Mouse (Mus musculus): ENCODE measurements at regions not wholly inside any gene's neighbourhood (a gene's known extent, or its start where the extent isn't known, plus 50 kb on each side); places are given as distances from the start of the nearest gene placed in this dataset.

GRCm38 (mm10) chr1:169071366-169071765, 459.9 kb downstream of the Nuf2 start:
- no peaks in the 10 kb centered on the region for H3K36me3 ChIP-seq (ENCODE audit: control insufficient read depth, insufficient read depth)
- H3K79me2 ChIP-seq (ENCODE audit: control insufficient read depth, insufficient read depth) = no peaks in the 10 kb centered on the region
- H3K27me3 ChIP-seq (ENCODE audit: control insufficient read depth, insufficient read depth, insufficient read length) = no peaks in the 10 kb centered on the region
- no peak for TF ChIP-seq CTCF (IDR thresholded peaks at IDR 0.05; ENCODE audit: control insufficient read depth, insufficient read depth, insufficient read length)
- no peak for TF ChIP-seq MYOD1 (IDR thresholded peaks at IDR 0.05; ENCODE audit: control insufficient read depth, insufficient read length, low read depth)
- no peak for TF ChIP-seq MAX (IDR thresholded peaks at IDR 0.05)
- no peak for TF ChIP-seq MYOG (IDR thresholded peaks at IDR 0.05; ENCODE audit: control insufficient read depth, extremely low read depth, insufficient read length)
- TF ChIP-seq CEBPB (IDR thresholded peaks at IDR 0.05; ENCODE audit: low read depth) = no peak
- TF ChIP-seq FOSL1 (IDR thresholded peaks at IDR 0.05; ENCODE audit: insufficient read depth, low read length, poor library complexity, severe bottlenecking) = no peak
- TF ChIP-seq USF1 (IDR thresholded peaks at IDR 0.05; ENCODE audit: low read depth) = no peak
- no peak overlapping the region for H3ac ChIP-seq (ENCODE audit: control insufficient read depth, insufficient read length, low read depth)
- H3K4me3 ChIP-seq (ENCODE audit: insufficient read depth, poor library complexity, severe bottlenecking) = no peak overlapping the region
- no peaks in the 10 kb centered on the region for H3K79me3 ChIP-seq (ENCODE audit: low read depth)

GRCm38 (mm10) chr1:169069647-169070046, 461.6 kb downstream of the Nuf2 start:
- no peak overlapping the region for H3ac ChIP-seq (ENCODE audit: control insufficient read depth, insufficient read length, low read depth)
- no peaks in the 10 kb centered on the region for H3K79me3 ChIP-seq (ENCODE audit: low read depth)
- H3K4me3 ChIP-seq (ENCODE audit: insufficient read depth, poor library complexity, severe bottlenecking) = no peak overlapping the region
- H3K36me3 ChIP-seq (ENCODE audit: control insufficient read depth, insufficient read depth) = no peaks in the 10 kb centered on the region
- H3K27me3 ChIP-seq (ENCODE audit: control insufficient read depth, insufficient read depth, insufficient read length) = no peaks in the 10 kb centered on the region
- TF ChIP-seq MYOD1 (IDR thresholded peaks at IDR 0.05; ENCODE audit: control insufficient read depth, insufficient read length, low read depth) (no peak), MYOG (IDR thresholded peaks at IDR 0.05; ENCODE audit: control insufficient read depth, extremely low read depth, insufficient read length) (no peak), MAX (IDR thresholded peaks at IDR 0.05) (no peak), FOSL1 (IDR thresholded peaks at IDR 0.05; ENCODE audit: insufficient read depth, low read length, poor library complexity, severe bottlenecking) (no peak), CTCF (IDR thresholded peaks at IDR 0.05; ENCODE audit: control insufficient read depth, insufficient read depth, insufficient read length) (no peak)
- no peaks in the 10 kb centered on the region for H3K79me2 ChIP-seq (ENCODE audit: control insufficient read depth, insufficient read depth)

- Histone ChIP-seq H3K27me3 (ENCODE audit: control insufficient read depth, insufficient read depth, insufficient read length) (no peaks in the 10 kb centered on the region), H3K4me3 (ENCODE audit: insufficient read depth, poor library complexity, severe bottlenecking) (no peak overlapping the region)
- TF ChIP-seq MAX (IDR thresholded peaks at IDR 0.05) = no peak
- no peak for TF ChIP-seq MYOD1 (IDR thresholded peaks at IDR 0.05; ENCODE audit: control insufficient read depth, insufficient read length, low read depth)
- no peak for TF ChIP-seq MYOG (IDR thresholded peaks at IDR 0.05; ENCODE audit: control insufficient read depth, extremely low read depth, insufficient read length)
- no peak for TF ChIP-seq USF1 (IDR thresholded peaks at IDR 0.05; ENCODE audit: low read depth)
- no peak for TF ChIP-seq CEBPB (IDR thresholded peaks at IDR 0.05; ENCODE audit: low read depth)
- no peak for TF ChIP-seq FOSL1 (IDR thresholded peaks at IDR 0.05; ENCODE audit: insufficient read depth, low read length, poor library complexity, severe bottlenecking)
- no peak for TF ChIP-seq CTCF (IDR thresholded peaks at IDR 0.05; ENCODE audit: control insufficient read depth, insufficient read depth, insufficient read length)
These were observed 464.5 kb downstream of the Nuf2 start for GRCm38 (mm10) chr1:169066795-169067194.

GRCm38 (mm10) chr1:169060627-169061026, 470.6 kb downstream of the Nuf2 start:
- H3K79me2 ChIP-seq (ENCODE audit: control insufficient read depth, insufficient read depth) = no peaks in the 10 kb centered on the region
- H3K4me3 ChIP-seq (ENCODE audit: insufficient read depth, poor library complexity, severe bottlenecking) = no peak overlapping the region
- H3ac ChIP-seq (ENCODE audit: control insufficient read depth, insufficient read length, low read depth) = no peak overlapping the region
- H3K79me3 ChIP-seq (ENCODE audit: low read depth) = no peaks in the 10 kb centered on the region
- no peaks in the 10 kb centered on the region for H3K27me3 ChIP-seq (ENCODE audit: control insufficient read depth, insufficient read depth, insufficient read length)
- H3K36me3 ChIP-seq (ENCODE audit: control insufficient read depth, insufficient read depth) = no peaks in the 10 kb centered on the region
- no peak for TF ChIP-seq USF1 (IDR thresholded peaks at IDR 0.05; ENCODE audit: low read depth)
- no peak for TF ChIP-seq MYOG (IDR thresholded peaks at IDR 0.05; ENCODE audit: control insufficient read depth, extremely low read depth, insufficient read length)
- TF ChIP-seq CTCF (IDR thresholded peaks at IDR 0.05; ENCODE audit: control insufficient read depth, insufficient read depth, insufficient read length) = no peak

More at GRCm38 (mm10) chr1:169066795-169067194, 464.5 kb downstream of the Nuf2 start:
- H3ac ChIP-seq (ENCODE audit: control insufficient read depth, insufficient read length, low read depth) = no peak overlapping the region
- H3K79me3 ChIP-seq (ENCODE audit: low read depth) = no peaks in the 10 kb centered on the region
- no peaks in the 10 kb centered on the region for H3K79me2 ChIP-seq (ENCODE audit: control insufficient read depth, insufficient read depth)
- H3K36me3 ChIP-seq (ENCODE audit: control insufficient read depth, insufficient read depth) = no peaks in the 10 kb centered on the region

GRCm38 (mm10) chr1:169060145-169060544, 471.1 kb downstream of the Nuf2 start:
- no peaks in the 10 kb centered on the region for H3K79me3 ChIP-seq (ENCODE audit: low read depth)
- no peaks in the 10 kb centered on the region for H3K27me3 ChIP-seq (ENCODE audit: control insufficient read depth, insufficient read depth, insufficient read length)
- H3K4me3 ChIP-seq (ENCODE audit: insufficient read depth, poor library complexity, severe bottlenecking) = no peak overlapping the region
- H3K36me3 ChIP-seq (ENCODE audit: control insufficient read depth, insufficient read depth) = no peaks in the 10 kb centered on the region
- H3K79me2 ChIP-seq (ENCODE audit: control insufficient read depth, insufficient read depth) = no peaks in the 10 kb centered on the region
- TF ChIP-seq USF1 (IDR thresholded peaks at IDR 0.05; ENCODE audit: low read depth) (no peak), CTCF (IDR thresholded peaks at IDR 0.05; ENCODE audit: control insufficient read depth, insufficient read depth, insufficient read length) (no peak), MYOD1 (IDR thresholded peaks at IDR 0.05; ENCODE audit: control insufficient read depth, insufficient read length, low read depth) (no peak), MYOG (IDR thresholded peaks at IDR 0.05; ENCODE audit: control insufficient read depth, extremely low read depth, insufficient read length) (no peak), CEBPB (IDR thresholded peaks at IDR 0.05; ENCODE audit: low read depth) (no peak), FOSL1 (IDR thresholded peaks at IDR 0.05; ENCODE audit: insufficient read depth, low read length, poor library complexity, severe bottlenecking) (no peak), MAX (IDR thresholded peaks at IDR 0.05) (no peak)
- H3ac ChIP-seq (ENCODE audit: control insufficient read depth, insufficient read length, low read depth) = no peak overlapping the region

GRCm38 (mm10) chr1:169051863-169052257, 479.4 kb downstream of the Nuf2 start:
- Histone ChIP-seq H3K79me2 (ENCODE audit: control insufficient read depth, insufficient read depth) (no peaks in the 10 kb centered on the region), H3K27me3 (ENCODE audit: control insufficient read depth, insufficient read depth, insufficient read length) (no peaks in the 10 kb centered on the region), H3ac (ENCODE audit: control insufficient read depth, insufficient read length, low read depth) (no peak overlapping the region), H3K36me3 (ENCODE audit: control insufficient read depth, insufficient read depth) (no peaks in the 10 kb centered on the region), H3K79me3 (ENCODE audit: low read depth) (no peaks in the 10 kb centered on the region), H3K4me3 (ENCODE audit: insufficient read depth, poor library complexity, severe bottlenecking) (no peak overlapping the region)
- TF ChIP-seq CEBPB (IDR thresholded peaks at IDR 0.05; ENCODE audit: low read depth) (no peak), CTCF (IDR thresholded peaks at IDR 0.05; ENCODE audit: control insufficient read depth, insufficient read depth, insufficient read length) (no peak), MYOD1 (IDR thresholded peaks at IDR 0.05; ENCODE audit: control insufficient read depth, insufficient read length, low read depth) (no peak), MYOG (IDR thresholded peaks at IDR 0.05; ENCODE audit: control insufficient read depth, extremely low read depth, insufficient read length) (no peak), MAX (IDR thresholded peaks at IDR 0.05) (no peak), USF1 (IDR thresholded peaks at IDR 0.05; ENCODE audit: low read depth) (no peak), FOSL1 (IDR thresholded peaks at IDR 0.05; ENCODE audit: insufficient read depth, low read length, poor library complexity, severe bottlenecking) (no peak)
